In the genomic region with DNA sequence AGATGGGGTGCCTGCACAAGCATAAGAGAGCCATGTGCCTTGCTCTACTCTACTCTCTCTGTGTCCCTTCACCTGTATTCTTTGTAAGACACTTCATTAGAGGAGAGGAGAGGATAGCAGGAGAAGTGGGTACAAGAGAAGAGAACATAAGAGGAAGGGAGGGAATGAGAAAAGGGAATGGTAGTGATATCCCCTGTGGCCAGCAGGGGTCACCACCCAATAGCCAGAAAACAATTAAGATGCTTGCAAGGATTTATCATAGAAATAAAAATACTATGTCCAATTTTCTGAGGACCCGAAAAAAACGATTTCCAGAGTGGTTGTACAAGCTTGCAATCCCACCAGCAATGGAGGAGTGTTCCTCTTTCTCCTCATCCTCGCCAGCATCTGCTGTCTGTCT, we compare ENCODE assay signal across 10 mouse cellular contexts. TPM values are rescaled to one million over a fixed set of nuclear protein-coding genes. Genes with fewer than 3 reads are reported as not detected.
DNase-seq lines count a peak whose midpoint lies in the region; ATAC-seq and TF ChIP-seq lines count a peak whose summit lies in the region.
"Had no signal": no experiment of that assay in that cellular context is flagged by ENCODE, and none has a peak within 500 bp of the region (broad histone marks: within the 10 kb centered on the region; RNA-seq: fewer than 3 reads in every experiment).

No protein-coding gene starts in this region.

- TF ChIP-seq CTCF in gastrocnemius, adult 2 months (IDR thresholded peaks at IDR 0.05) = peak; percentile 65

- H3K4me1 ChIP-seq in neural tube, embryonic 15.5 days = no peaks in the 10 kb centered on the region
- H3K4me1 ChIP-seq: heart, embryonic 13.5 days had no signal

- no peaks in the 10 kb centered on the region for H3K9me3 ChIP-seq in neural tube, embryonic 15.5 days (replicated peaks)
- H3K9me3 ChIP-seq: heart, embryonic 13.5 days had no signal

- peak; percentile 46 for DNase-seq in gastrocnemius, adult 2 months
- DNase-seq in gastrocnemius, postnatal 36 days = no peak
- peak; percentile 13 for DNase-seq in ovary, postnatal 36 days (ENCODE audit: low spot score)
- no peak for DNase-seq in ovary, postnatal 14 days (ENCODE audit: low spot score)
- DNase-seq in brain, adult 2 months (ENCODE audit: low read depth, low spot score) = peak; percentile 19
- DNase-seq in lung, postnatal 36 days = peak; percentile 66
- no peak for DNase-seq in spleen, adult 12 weeks (ENCODE audit: low spot score)

- ATAC-seq in neural tube, embryonic 15.5 days (ENCODE audit: low FRiP score) = no peak

- H3K36me3 ChIP-seq in neural tube, embryonic 15.5 days = no peaks in the 10 kb centered on the region
- H3K36me3 ChIP-seq: heart, embryonic 13.5 days had no signal

- H3K27ac ChIP-seq in gastrocnemius, adult 2 months = no peak overlapping the region
- no peak overlapping the region for H3K27ac ChIP-seq in neural tube, embryonic 15.5 days (replicated peaks)
- H3K27ac ChIP-seq: heart, embryonic 13.5 days had no signal

- H3K27me3 ChIP-seq in neural tube, embryonic 15.5 days (replicated peaks) = no peaks in the 10 kb centered on the region
- H3K27me3 ChIP-seq: heart, embryonic 13.5 days had no signal

- no peak overlapping the region for H3K4me3 ChIP-seq in gastrocnemius, adult 2 months
- H3K4me3 ChIP-seq in neural tube, embryonic 15.5 days (replicated peaks) = no peak overlapping the region
- H3K4me3 ChIP-seq: heart, embryonic 13.5 days had no signal

- H3K4me2 ChIP-seq in neural tube, embryonic 15.5 days = no peak overlapping the region
- H3K4me2 ChIP-seq: heart, embryonic 13.5 days had no signal

- intact Hi-C loops in gastrocnemius, adult 2 months (cut with DNase I) = loop anchor here (1.0 kb wide), 1 partner anchor 41 kb away; no protein-coding TSS in a partner anchor
- intact Hi-C loops in gastrocnemius, postnatal 36 days (cut with DNase I) = no loop called here

- no peak overlapping the region for H3K9ac ChIP-seq in neural tube, embryonic 15.5 days (replicated peaks)
- H3K9ac ChIP-seq: heart, embryonic 13.5 days had no signal

- 38% methylated on average over 3 of the region's 3 CpGs for WGBS in neural tube, embryonic 15.5 days

RNA-seq across cellular contexts. Expression of a gene that starts 3.9 kb away (rescaled TPM):
- total RNA-seq in gastrocnemius, adult 2 months (2021) = not detected
- not detected for total RNA-seq in gastrocnemius, postnatal 36 days (2021)
- polyA plus RNA-seq in neural tube, embryonic 15.5 days (2015; fragmentation: Nextera tagmentation; extraction: Ambion mirVana) = 0.12 and 0.33 TPM in 2 replicates
- polyA plus RNA-seq: testis, adult 2 months had no signal

RNA-seq across cellular contexts. Expression of a gene that starts 16.8 kb away (rescaled TPM):
- total RNA-seq in gastrocnemius, adult 2 months (2021) = under 1 TPM in 1 of 2 experiments, not detected in 1; 0.20 TPM
- under 1 TPM; 0.25 to 0.28 TPM for total RNA-seq in gastrocnemius, postnatal 36 days (2021)
- not detected in 2 replicates for polyA plus RNA-seq in neural tube, embryonic 15.5 days (2015; fragmentation: Nextera tagmentation; extraction: Ambion mirVana)
- polyA plus RNA-seq: heart, embryonic 13.5 days; testis, adult 2 months had no signal

RNA-seq across cellular contexts. Expression of a gene that starts 52.2 kb away (rescaled TPM):
- total RNA-seq in gastrocnemius, adult 2 months (2021) = not detected
- total RNA-seq in gastrocnemius, postnatal 36 days (2021) = not detected
- polyA plus RNA-seq in neural tube, embryonic 15.5 days (2015; fragmentation: Nextera tagmentation; extraction: Ambion mirVana) = not detected in 2 replicates
- polyA plus RNA-seq: heart, embryonic 13.5 days; testis, adult 2 months had no signal

Comparison
In these comparisons a context has a peak if more than half of its experiments do, and no peak if none do; other contexts are left out.
1. DNase-seq: peak in gastrocnemius, adult 2 months (single experiment), ovary, postnatal 36 days (single experiment), brain, adult 2 months (single experiment) and lung, postnatal 36 days (single experiment); none in gastrocnemius, postnatal 36 days (0 of 2), ovary, postnatal 14 days (single experiment) and spleen, adult 12 weeks (single experiment).